Comparison of ENCODE assay signal across 9 mouse cellular contexts in genomic region chr12:32910560-32911194, GRCm38 (mm10). TPM values are rescaled to one million over a fixed set of nuclear protein-coding genes. Genes with fewer than 3 reads are reported as not detected.
DNase-seq lines count a peak whose midpoint lies in the region; ATAC-seq lines count a peak whose summit lies in the region.
"Had no signal": no experiment of that assay in that cellular context is flagged by ENCODE, and none has a peak within 500 bp of the region (broad histone marks: within the 10 kb centered on the region; RNA-seq: fewer than 3 reads in every experiment).

No protein-coding gene starts in this region.

- no peaks in the 10 kb centered on the region for H3K36me3 ChIP-seq in limb, embryonic 13.5 days
- H3K36me3 ChIP-seq in midbrain, embryonic 16.5 days (ENCODE audit: control insufficient read depth, insufficient read depth, low read length): no peaks in the 10 kb centered on the region

- peaks cover 7% of the 10 kb centered on the region for H3K4me1 ChIP-seq in limb, embryonic 13.5 days
- peaks cover 4% of the 10 kb centered on the region for H3K4me1 ChIP-seq in midbrain, embryonic 16.5 days (ENCODE audit: control insufficient read depth, insufficient read depth, low read length)

- 40% methylated on average over 15 of the region's 15 CpGs for WGBS in limb, embryonic 13.5 days
- WGBS in midbrain, embryonic 16.5 days: 23% methylated on average over 15 of the region's 15 CpGs

- peak; percentile 78 for DNase-seq in heart, adult 11 months
- DNase-seq in heart, adult 8-10 months (ENCODE audit: low spot score): no peak
- peak; percentile 83 for DNase-seq in R1 (ENCODE audit: low read depth, low spot score)
- peak; percentile 83 for DNase-seq in embryo, embryonic 10 days (ENCODE audit: low spot score)
- DNase-seq in heart, postnatal 4 days: peak; percentile 51
- no peak for DNase-seq in gastrocnemius, adult 8-10 months (ENCODE audit: low spot score in 2 of 2)

- peak overlapping the region; percentile 32; the same call in 1 of the 2 replicates for H3K9ac ChIP-seq in limb, embryonic 13.5 days
- peak overlapping the region; percentile 34; the same call in 1 of the 2 replicates for H3K9ac ChIP-seq in midbrain, embryonic 16.5 days (ENCODE audit: low read depth, low read length)

- H3K27me3 ChIP-seq in limb, embryonic 13.5 days: 0 out of 2 replicates have a peak, but pooled peaks cover 5% of the 10 kb centered on the region
- H3K27me3 ChIP-seq in midbrain, embryonic 16.5 days (ENCODE audit: control insufficient read depth, insufficient read depth, low read depth, low read length): peaks cover 3% of the 10 kb centered on the region; the same call in 1 of the 2 replicates

- ATAC-seq in limb, embryonic 13.5 days (ENCODE audit: low FRiP score, low read depth): peak; percentile 54; the same call in 1 of the 2 replicates
- peak; percentile 63; the same call in 1 of the 2 replicates for ATAC-seq in midbrain, embryonic 16.5 days

- H3K9me3 ChIP-seq in limb, embryonic 13.5 days: no peaks in the 10 kb centered on the region
- H3K9me3 ChIP-seq in midbrain, embryonic 16.5 days (replicated peaks; ENCODE audit: control insufficient read depth, low read length, poor library complexity, severe bottlenecking): no peaks in the 10 kb centered on the region

- no peak overlapping the region for H3K27ac ChIP-seq in limb, embryonic 13.5 days
- H3K27ac ChIP-seq in midbrain, embryonic 16.5 days (ENCODE audit: low read length): no peak overlapping the region
- H3K27ac ChIP-seq: macrophage had no signal

- H3K4me3 ChIP-seq in limb, embryonic 13.5 days: peak overlapping the region; percentile 29
- H3K4me3 ChIP-seq in midbrain, embryonic 16.5 days (ENCODE audit: low read depth, low read length): peak overlapping the region; percentile 22

- peak overlapping the region; percentile 60 for H3K4me2 ChIP-seq in limb, embryonic 13.5 days (replicated peaks)
- H3K4me2 ChIP-seq in midbrain, embryonic 16.5 days (ENCODE audit: low read length): peak overlapping the region; percentile 54

RNA-seq across cellular contexts. Expression of gene Sypl, which starts 43.0 kb away (rescaled TPM):
- total RNA-seq in heart, adult 8-10 months (2022): 10 to 100 TPM; 77.2 to 85.1 (median 80.7) TPM
- total RNA-seq in heart, postnatal 4 days (2021): 10 to 100 TPM; 83.3 to 87.0 TPM
- polyA plus RNA-seq in limb, embryonic 13.5 days (2015; fragmentation: Nextera tagmentation; extraction: Ambion mirVana): 79.6 and 81.2 TPM in 2 replicates
- polyA plus RNA-seq in midbrain, embryonic 16.5 days (2015; fragmentation: Nextera tagmentation; extraction: Ambion mirVana): 36.1 and 37.5 TPM in 2 replicates
- total RNA-seq in gastrocnemius, adult 8-10 months (2022): 100 to 1,000 TPM; 183 to 225 (median 208) TPM

Comparison
In these comparisons a context has a peak if more than half of its experiments do, and no peak if none do; other contexts are left out.
1. DNase-seq: peak in heart, adult 11 months (single experiment), R1 (single experiment), embryo, embryonic 10 days (single experiment) and heart, postnatal 4 days (single experiment); none in heart, adult 8-10 months (single experiment) and gastrocnemius, adult 8-10 months (0 of 2).